12 mouse cellular contexts compared by ENCODE assay signal in the genomic region with DNA sequence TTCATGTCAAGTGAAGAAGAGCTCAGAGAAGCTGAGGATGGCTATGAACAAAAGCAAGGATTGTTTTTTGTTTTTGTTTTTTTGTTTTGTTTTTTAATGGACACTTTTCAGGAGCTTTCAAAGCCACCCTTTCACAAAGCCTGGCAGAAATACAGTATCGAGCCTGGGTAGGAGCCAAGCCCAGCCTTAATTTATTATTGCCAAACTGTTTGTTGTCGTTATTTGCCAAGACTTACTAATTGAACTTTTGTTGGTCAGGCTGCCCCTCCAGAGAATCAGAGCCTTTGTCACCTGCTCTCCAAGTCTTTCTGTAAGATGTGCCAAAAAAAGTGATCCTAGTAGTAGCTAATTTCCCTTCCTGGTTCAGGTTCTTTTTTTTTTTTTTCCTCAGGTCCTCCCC.
"Had no signal": no experiment of that assay in that cellular context is flagged by ENCODE, and none has a peak within 500 bp of the region (broad histone marks: within the 10 kb centered on the region; RNA-seq: fewer than 3 reads in every experiment).

No protein-coding gene starts in this region.

- H3K27me3 ChIP-seq: limb, embryonic 12.5 days; liver, embryonic 15.5 days; midbrain, embryonic 13.5 days; stomach, embryonic 15.5 days had no signal

- DNase-seq: kidney, adult 18-20 months; kidney, postnatal 10 days; kidney, postnatal 4 days; liver; lung, adult 2 months; lung, postnatal 36 days; thymus, postnatal 36 days had no signal

- H3K4me3 ChIP-seq: limb, embryonic 12.5 days; liver, embryonic 15.5 days; midbrain, embryonic 13.5 days; stomach, embryonic 15.5 days had no signal

- H3K36me3 ChIP-seq: limb, embryonic 12.5 days; liver, embryonic 15.5 days; midbrain, embryonic 13.5 days; stomach, embryonic 15.5 days had no signal

- ATAC-seq: lung, postnatal 0 days; midbrain, embryonic 13.5 days had no signal

- H3K9ac ChIP-seq: limb, embryonic 12.5 days; liver, embryonic 15.5 days; midbrain, embryonic 13.5 days; stomach, embryonic 15.5 days had no signal

- H3K9me3 ChIP-seq: limb, embryonic 12.5 days; liver, embryonic 15.5 days; midbrain, embryonic 13.5 days; stomach, embryonic 15.5 days had no signal

- H3K4me2 ChIP-seq: limb, embryonic 12.5 days; liver, embryonic 15.5 days; midbrain, embryonic 13.5 days; stomach, embryonic 15.5 days had no signal

- H3K4me1 ChIP-seq: limb, embryonic 12.5 days; liver, embryonic 15.5 days; midbrain, embryonic 13.5 days; stomach, embryonic 15.5 days had no signal

- H3K27ac ChIP-seq: limb, embryonic 12.5 days; liver, embryonic 15.5 days; midbrain, embryonic 13.5 days; stomach, embryonic 15.5 days had no signal
